Mouse (Mus musculus) frontal cortex, adult 2 months (tissue): ENCODE results near the gene Fbn1. TPM values are rescaled to one million over a fixed set of nuclear protein-coding genes. Genes with fewer than 3 reads are reported as not detected.
"Not testable (repeated sequence)": the region's sequence is repeated elsewhere in the genome, so short reads cannot be mapped to it uniquely, and the experiment has no call there.

Experiments used
- DNase-seq, 2 experiments: peaks; one replicate each; pipeline ENCODE4 v3.0.0; 2022; ENCODE audit warnings: low spot score in 1 of 2; ENCODE audit errors: extremely low spot score in 1 of 2
- polyA plus RNA-seq: library from polyadenylated mRNA; depleted of rRNA; stranded (reverse); fragments of >200 nt; gene quantifications from 2 replicates; pipeline ENCODE4 v1.2.3, GENCODE M21; 2012

Gene Fbn1
- polyA plus RNA-seq, 1 experiment = 1.7 TPM

GRCm38 (mm10) chr2:125305671-125306070 is 202.1 kb downstream of the Fbn1 start:
- DNase-seq = peak in 1 of 2 experiments; percentile 51

DNA sequence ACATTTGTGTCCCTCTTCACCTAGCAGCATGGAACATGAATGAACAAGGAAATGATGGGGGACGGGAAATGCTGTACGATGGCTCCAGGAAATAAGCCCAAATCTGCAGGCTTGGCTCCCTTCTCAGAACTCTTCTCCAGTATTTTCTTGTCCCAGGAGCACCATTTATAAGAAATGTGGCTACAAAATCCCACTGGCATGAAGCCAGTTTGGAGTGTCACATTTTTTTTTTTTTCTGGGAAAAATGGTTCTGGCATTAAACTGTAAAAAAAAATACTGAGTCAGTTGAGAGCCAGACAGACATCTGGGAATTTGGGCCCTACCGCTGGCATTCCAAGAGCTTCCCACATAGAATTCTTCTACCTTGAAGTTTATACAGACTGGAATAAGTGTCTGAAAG is 203.0 kb downstream of the Fbn1 start:
- DNase-seq = no peak

DNA sequence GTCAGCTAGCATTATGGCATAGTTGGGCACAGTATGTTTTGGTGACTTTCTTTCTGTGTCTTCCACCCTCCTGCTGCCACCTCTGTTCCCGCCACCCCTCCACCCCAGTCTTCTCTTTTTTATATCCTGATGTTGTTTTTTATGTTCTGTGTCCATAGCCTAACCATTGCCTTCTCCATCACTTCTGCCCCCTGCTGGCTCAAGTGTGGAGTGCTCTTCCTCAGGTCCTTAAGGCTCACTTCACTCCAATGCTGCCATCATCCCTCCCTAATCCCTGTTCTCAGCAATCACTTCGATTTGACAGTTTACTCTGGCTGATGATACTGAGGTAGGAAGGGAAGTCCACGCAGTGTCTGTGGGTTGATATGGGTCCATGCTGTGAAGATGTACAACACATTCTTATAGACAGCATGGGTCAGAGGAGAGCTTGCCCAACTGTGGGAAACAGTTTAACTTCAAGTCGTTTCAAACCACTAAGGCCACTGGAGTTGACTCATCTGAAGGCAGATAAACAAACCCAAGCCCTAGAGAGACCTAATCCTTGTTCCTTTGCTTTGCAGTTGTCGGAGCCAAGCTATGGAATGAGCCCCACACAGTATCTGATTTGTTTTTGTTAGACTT is 203.9 kb downstream of the Fbn1 start:
- DNase-seq = peak in 1 of 2 experiments; percentile 13

GRCm38 (mm10) chr2:125302625-125302924 is 205.2 kb downstream of the Fbn1 start:
- peak; percentile 31 to 61 for DNase-seq

DNA sequence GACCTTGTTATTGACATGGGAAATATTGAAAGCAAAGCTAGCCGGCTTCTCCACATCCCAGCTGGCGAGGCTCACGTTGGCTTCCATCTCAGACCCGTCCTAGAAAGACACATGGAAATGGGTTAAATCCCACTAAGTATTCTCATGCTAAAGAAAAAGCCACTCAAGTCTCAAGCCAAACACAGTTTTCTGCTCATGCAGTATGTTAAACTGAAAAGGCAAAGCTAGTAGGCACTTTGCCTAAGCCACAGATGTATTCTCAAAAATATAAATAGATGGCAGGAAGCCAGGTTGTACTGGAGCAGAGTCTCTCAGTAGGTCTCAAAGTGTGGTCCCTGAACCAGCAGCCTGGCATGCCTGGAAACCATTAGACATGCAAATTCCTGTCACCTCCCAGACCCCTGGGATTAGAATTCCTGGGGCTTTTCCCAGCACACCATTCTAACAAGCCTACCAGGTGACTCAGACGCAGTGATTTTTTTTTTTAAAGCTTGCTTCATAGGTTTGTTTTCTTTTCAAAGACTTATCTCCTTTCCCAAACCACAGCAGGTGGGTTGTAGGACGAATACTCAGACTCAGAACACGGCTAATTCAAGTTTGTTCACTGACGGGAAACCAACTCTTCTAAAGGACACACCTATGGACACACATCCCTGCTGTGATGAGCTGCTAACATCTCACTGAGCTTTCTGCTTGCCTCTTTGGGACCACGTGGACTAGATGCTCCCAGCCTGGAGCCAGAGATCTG is 205.7 kb downstream of the Fbn1 start:
- DNase-seq = peak in 1 of 2 experiments; percentile 33

GRCm38 (mm10) chr2:125298841-125299240 is 209.0 kb downstream of the Fbn1 start:
- no peak for DNase-seq

DNA sequence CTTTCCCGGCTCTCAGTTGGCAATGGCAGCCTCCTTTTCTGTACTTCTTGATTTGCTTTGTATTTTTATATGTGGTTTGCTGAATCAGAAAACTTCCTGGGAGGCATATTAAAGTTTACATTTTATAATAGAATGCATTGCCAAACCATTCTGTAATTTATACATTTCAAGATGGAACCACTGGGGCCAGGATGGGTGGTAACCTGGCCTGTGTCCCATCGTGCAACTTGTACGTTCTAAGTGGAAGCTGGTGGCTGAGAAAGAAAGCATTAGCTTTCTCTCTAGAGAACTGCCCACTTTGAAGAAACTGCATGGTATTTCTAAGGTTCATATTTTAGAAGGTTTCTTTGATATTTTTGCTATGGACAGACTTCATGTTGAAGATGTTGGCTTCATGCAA is 212.3 kb downstream of the Fbn1 start:
- no peak for DNase-seq

DNA sequence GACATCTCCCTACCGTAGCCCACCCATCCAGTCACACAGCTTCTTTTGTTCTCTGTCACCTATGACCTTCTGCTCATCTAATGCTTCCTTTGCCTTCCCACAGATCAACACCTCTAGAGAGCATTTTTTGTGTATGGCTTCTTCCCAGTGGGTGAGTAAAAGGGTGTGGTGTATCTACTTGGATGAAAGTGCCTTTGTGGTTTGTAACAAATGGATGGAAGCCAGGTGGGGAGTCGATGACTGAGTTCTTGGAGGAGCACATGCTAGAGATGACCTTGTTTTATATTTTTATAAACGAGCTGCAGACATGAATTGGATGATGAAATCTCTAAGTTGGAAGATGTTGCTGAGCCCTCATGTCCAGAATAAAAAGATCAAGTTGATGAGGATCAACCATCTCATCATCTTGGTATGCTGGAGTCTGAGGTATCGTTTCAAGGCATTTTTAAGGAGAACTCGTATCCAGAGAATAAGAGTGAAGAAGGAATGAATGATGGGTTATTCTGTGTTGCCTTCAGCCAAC is 213.8 kb downstream of the Fbn1 start:
- DNase-seq = no peak

- DNase-seq = no peak
Measured at GRCm38 (mm10) chr2:125292616-125293015, 215.2 kb downstream of the Fbn1 start.

- DNase-seq = no peak
Measured at GRCm38 (mm10) chr2:125291101-125291500, 216.7 kb downstream of the Fbn1 start.

DNA sequence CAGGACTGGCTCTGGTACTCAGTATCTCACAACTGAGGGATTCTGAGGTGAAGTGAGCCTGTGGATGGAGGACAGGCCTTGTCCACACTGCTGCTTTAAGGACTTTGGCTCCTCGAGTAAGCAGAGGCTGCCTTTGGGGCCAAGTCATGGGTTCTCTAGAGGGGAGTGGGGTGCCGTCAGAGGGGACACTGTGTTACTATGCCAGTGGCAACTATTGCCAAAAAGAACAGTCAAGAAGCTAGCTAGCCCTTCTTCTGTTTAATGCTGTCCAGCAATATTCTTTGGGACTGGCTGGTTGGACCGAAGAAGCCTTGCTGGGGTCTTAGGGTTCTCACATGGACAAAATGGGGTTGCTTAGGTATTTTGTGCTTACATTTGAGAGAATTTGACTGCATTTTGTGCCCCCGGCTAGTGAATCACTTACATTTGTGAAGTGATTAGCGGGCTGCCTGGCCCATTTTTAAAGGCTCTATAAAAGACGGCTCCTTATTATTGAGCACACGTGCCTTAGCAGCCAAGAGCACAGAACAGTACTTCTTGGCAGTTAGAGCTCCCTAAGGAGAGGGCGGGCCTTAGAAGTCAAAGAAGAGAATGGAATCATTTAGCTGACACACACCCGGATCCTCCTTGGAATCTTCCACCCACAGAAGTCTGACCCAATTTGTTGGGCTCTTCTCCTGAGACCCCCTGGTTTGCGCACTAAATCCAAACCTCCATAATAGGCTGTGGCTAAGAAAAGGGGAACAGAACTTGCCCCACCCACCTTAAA is 217.4 kb downstream of the Fbn1 start:
- DNase-seq = no peak

GRCm38 (mm10) chr2:125285777-125286176 is 222.0 kb downstream of the Fbn1 start:
- DNase-seq = no peak

DNA sequence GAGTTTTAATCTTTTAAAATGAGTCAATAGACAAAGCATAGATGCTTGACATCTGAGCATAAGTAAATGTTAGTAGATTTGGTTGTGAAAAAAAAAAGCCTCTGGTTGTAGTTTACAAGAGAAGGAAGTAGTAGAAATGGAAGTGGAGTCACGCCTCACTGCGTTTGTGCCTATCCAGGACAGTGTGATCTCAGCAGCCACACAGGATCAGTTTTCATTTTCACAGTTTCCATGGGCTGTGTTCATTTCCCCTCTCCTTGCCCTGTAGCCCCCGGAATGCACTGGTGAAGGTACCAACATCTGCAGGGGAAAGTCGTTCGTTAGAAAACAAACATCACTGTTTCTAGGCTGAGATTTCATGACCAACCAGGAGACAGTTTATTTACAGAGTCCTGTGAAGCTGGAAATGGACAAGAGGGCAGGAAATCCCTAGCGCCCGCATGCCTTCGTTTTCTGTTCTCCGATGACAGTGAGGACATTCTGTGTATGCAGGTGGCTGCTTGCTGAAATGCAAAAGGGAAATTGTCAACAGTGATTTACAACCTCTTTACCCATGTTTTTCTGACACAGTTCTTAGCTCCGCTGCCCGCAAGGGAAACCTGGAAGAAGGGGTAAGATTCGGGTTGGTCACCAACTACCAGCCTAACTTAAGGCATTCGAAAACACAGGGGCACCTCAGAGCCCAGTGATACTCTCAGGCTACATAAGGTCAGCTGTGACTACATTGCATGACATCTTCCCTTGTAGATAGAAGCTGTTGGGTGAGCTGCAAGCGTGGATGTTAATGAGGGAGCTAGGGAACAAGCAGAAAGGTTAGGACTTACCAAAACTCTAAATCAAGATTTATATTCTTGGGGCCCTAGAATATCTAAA is 225.2 kb downstream of the Fbn1 start:
- DNase-seq = no peak

GRCm38 (mm10) chr2:125279995-125280394 is 227.8 kb downstream of the Fbn1 start:
- DNase-seq = not testable (repeated sequence)

DNA sequence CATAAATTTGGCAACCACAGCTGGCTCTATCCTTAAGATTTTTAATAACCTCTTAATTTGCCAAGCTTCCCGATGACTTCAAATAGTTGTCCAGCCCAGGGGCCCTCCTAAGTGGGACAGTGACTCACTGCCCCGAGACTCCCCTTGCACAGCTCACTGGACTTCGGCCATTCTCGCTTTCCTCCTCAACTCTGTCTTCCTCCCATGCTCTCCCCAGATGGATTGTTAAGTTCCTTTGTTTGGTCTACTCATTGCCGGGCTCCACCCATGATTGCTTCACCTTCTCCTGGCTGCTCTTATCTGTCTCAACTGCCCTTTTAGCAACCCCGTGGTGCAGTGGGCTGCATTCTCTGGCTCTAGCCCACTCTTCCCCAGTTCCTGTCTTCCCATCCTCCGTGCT is 229.3 kb downstream of the Fbn1 start:
- no peak for DNase-seq

- no peak for DNase-seq
Measured at GRCm38 (mm10) chr2:125276692-125277091, 231.1 kb downstream of the Fbn1 start.

GRCm38 (mm10) chr2:125275617-125276016 is 232.2 kb downstream of the Fbn1 start:
- DNase-seq = no peak

GRCm38 (mm10) chr2:125268876-125269275 is 238.9 kb downstream of the Fbn1 start:
- DNase-seq = no peak

DNA sequence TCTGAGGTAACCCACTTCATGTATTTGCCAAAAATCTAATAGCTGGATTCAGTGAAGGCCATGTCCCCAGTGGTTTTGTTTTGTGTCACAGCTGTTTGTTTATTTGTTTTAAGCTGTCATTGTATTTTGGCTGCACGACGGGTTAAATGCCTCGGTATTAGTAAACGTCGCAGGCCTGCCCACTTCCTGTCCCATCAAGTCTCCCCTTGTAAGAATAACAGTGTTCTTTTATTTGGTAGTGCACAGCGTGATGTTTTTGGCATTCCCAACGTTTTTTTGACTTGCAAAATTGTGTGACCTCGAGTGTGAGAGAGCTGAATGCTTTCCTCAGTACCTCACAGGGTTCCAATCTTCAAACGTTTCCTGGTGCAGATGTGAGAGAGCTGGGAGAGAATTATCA is 244.0 kb downstream of the Fbn1 start:
- DNase-seq = no peak

- peak in 1 of 2 experiments; percentile 37 for DNase-seq
Measured at GRCm38 (mm10) chr2:125263056-125263455, 244.7 kb downstream of the Fbn1 start.
